Mouse (Mus musculus): ENCODE data around the gene Ace3. TPM values are rescaled to one million over a fixed set of nuclear protein-coding genes. Genes with fewer than 3 reads are reported as not detected.

The Ace3 gene
- polyA plus RNA-seq, 1 experiment, result not detected

GRCm38 (mm10) chr11:106033491-106033919 is 39.0 kb downstream of the Ace3 start:
- TF ChIP-seq POLR2A (IDR thresholded peaks at IDR 0.05; ENCODE audit: borderline replicate concordance, low read depth, low read length) (no peak), CTCF (IDR thresholded peaks at IDR 0.05; ENCODE audit: low read depth, low read length) (no peak)
- peak overlapping the region; percentile 56 for H3K27ac ChIP-seq (ENCODE audit: insufficient read depth, low read depth, low read length)
- peak overlapping the region; percentile 22; the same call in 1 of the 2 replicates for H3K4me3 ChIP-seq (ENCODE audit: insufficient read depth, low read length)
- peaks cover 2% of the 10 kb centered on the region; the same call in 1 of the 2 replicates for H3K4me1 ChIP-seq (ENCODE audit: control insufficient read depth, insufficient read depth, low read length)

- TF ChIP-seq CTCF (IDR thresholded peaks at IDR 0.05; ENCODE audit: low read depth, low read length) (no peak), POLR2A (IDR thresholded peaks at IDR 0.05; ENCODE audit: borderline replicate concordance, low read depth, low read length) (no peak)
- H3K27ac ChIP-seq (ENCODE audit: insufficient read depth, low read depth, low read length), result no peak overlapping the region
- peaks cover 5% of the 10 kb centered on the region; the same call in 1 of the 2 replicates for H3K4me1 ChIP-seq (ENCODE audit: control insufficient read depth, insufficient read depth, low read length)
- H3K4me3 ChIP-seq (ENCODE audit: insufficient read depth, low read length), result no peak overlapping the region
Observed at GRCm38 (mm10) chr11:106034986-106035385, 40.5 kb downstream of the Ace3 start.

GRCm38 (mm10) chr11:106036548-106037417 is 42.3 kb downstream of the Ace3 start, which contains the start of gene Dcaf7:
Gene Dcaf7 (plus strand): TSS chr11:106036872.
- Histone ChIP-seq H3K27ac (ENCODE audit: insufficient read depth, low read depth, low read length) (peak within 1 kb of the TSS; percentile 44), H3K4me1 (ENCODE audit: control insufficient read depth, insufficient read depth, low read length) (peaks cover 14% of the 10 kb centered on the region), H3K4me3 (ENCODE audit: insufficient read depth, low read length) (peak within 1 kb of the TSS; percentile 89)
- TF ChIP-seq CTCF (IDR thresholded peaks at IDR 0.05; ENCODE audit: low read depth, low read length) (no peak), POLR2A (IDR thresholded peaks at IDR 0.05; ENCODE audit: borderline replicate concordance, low read depth, low read length) (no peak)

GRCm38 (mm10) chr11:106037418-106037751 is 42.9 kb downstream of the Ace3 start:
- Histone ChIP-seq H3K27ac (ENCODE audit: insufficient read depth, low read depth, low read length) (peak overlapping the region; percentile 44), H3K4me1 (ENCODE audit: control insufficient read depth, insufficient read depth, low read length) (peaks cover 14% of the 10 kb centered on the region), H3K4me3 (ENCODE audit: insufficient read depth, low read length) (peak overlapping the region; percentile 89)
- TF ChIP-seq POLR2A (IDR thresholded peaks at IDR 0.05; ENCODE audit: borderline replicate concordance, low read depth, low read length), result no peak
- TF ChIP-seq CTCF (IDR thresholded peaks at IDR 0.05; ENCODE audit: low read depth, low read length), result no peak

- no peak overlapping the region for H3K27ac ChIP-seq (ENCODE audit: insufficient read depth, low read depth, low read length)
- no peak overlapping the region for H3K4me3 ChIP-seq (ENCODE audit: insufficient read depth, low read length)
- TF ChIP-seq POLR2A (IDR thresholded peaks at IDR 0.05; ENCODE audit: borderline replicate concordance, low read depth, low read length) (no peak), CTCF (IDR thresholded peaks at IDR 0.05; ENCODE audit: low read depth, low read length) (no peak)
- peaks cover 15% of the 10 kb centered on the region for H3K4me1 ChIP-seq (ENCODE audit: control insufficient read depth, insufficient read depth, low read length)
Observed at GRCm38 (mm10) chr11:106044349-106044748, 49.9 kb downstream of the Ace3 start.

- no peak overlapping the region for H3K4me3 ChIP-seq (ENCODE audit: insufficient read depth, low read length)
- no peak for TF ChIP-seq POLR2A (IDR thresholded peaks at IDR 0.05; ENCODE audit: borderline replicate concordance, low read depth, low read length)
- TF ChIP-seq CTCF (IDR thresholded peaks at IDR 0.05; ENCODE audit: low read depth, low read length), result no peak
- peaks cover 14% of the 10 kb centered on the region for H3K4me1 ChIP-seq (ENCODE audit: control insufficient read depth, insufficient read depth, low read length)
- no peak overlapping the region for H3K27ac ChIP-seq (ENCODE audit: insufficient read depth, low read depth, low read length)
Observed at GRCm38 (mm10) chr11:106045256-106045655, 50.8 kb downstream of the Ace3 start.

GRCm38 (mm10) chr11:106045780-106046179 is 51.3 kb downstream of the Ace3 start:
- no peak for TF ChIP-seq POLR2A (IDR thresholded peaks at IDR 0.05; ENCODE audit: borderline replicate concordance, low read depth, low read length)
- H3K4me3 ChIP-seq (ENCODE audit: insufficient read depth, low read length), result no peak overlapping the region

GRCm38 (mm10) chr11:106046584-106046983 is 52.1 kb downstream of the Ace3 start:
- H3K4me1 ChIP-seq (ENCODE audit: control insufficient read depth, insufficient read depth, low read length), result peaks cover 7% of the 10 kb centered on the region; the same call in 1 of the 2 replicates
- TF ChIP-seq POLR2A (IDR thresholded peaks at IDR 0.05; ENCODE audit: borderline replicate concordance, low read depth, low read length) (no peak), CTCF (IDR thresholded peaks at IDR 0.05; ENCODE audit: low read depth, low read length) (no peak)
- H3K27ac ChIP-seq (ENCODE audit: insufficient read depth, low read depth, low read length), result no peak overlapping the region

More at GRCm38 (mm10) chr11:106045780-106046179, 51.3 kb downstream of the Ace3 start:
- no peak overlapping the region for H3K27ac ChIP-seq (ENCODE audit: insufficient read depth, low read depth, low read length)
- peaks cover 9% of the 10 kb centered on the region for H3K4me1 ChIP-seq (ENCODE audit: control insufficient read depth, insufficient read depth, low read length)

GRCm38 (mm10) chr11:106053921-106054320 is 59.4 kb downstream of the Ace3 start:
- Histone ChIP-seq H3K4me3 (ENCODE audit: insufficient read depth, low read length) (no peak overlapping the region), H3K27ac (ENCODE audit: insufficient read depth, low read depth, low read length) (no peak overlapping the region), H3K4me1 (ENCODE audit: control insufficient read depth, insufficient read depth, low read length) (no peaks in the 10 kb centered on the region)
- TF ChIP-seq POLR2A (IDR thresholded peaks at IDR 0.05; ENCODE audit: borderline replicate concordance, low read depth, low read length), result no peak

More at GRCm38 (mm10) chr11:106046584-106046983, 52.1 kb downstream of the Ace3 start:
- H3K4me3 ChIP-seq (ENCODE audit: insufficient read depth, low read length), result no peak overlapping the region

- no peaks in the 10 kb centered on the region for H3K4me1 ChIP-seq (ENCODE audit: control insufficient read depth, insufficient read depth, low read length)
- no peak overlapping the region for H3K27ac ChIP-seq (ENCODE audit: insufficient read depth, low read depth, low read length)
Observed at GRCm38 (mm10) chr11:106054600-106054999, 60.1 kb downstream of the Ace3 start.

More at GRCm38 (mm10) chr11:106054600-106054999, 60.1 kb downstream of the Ace3 start:
- TF ChIP-seq POLR2A (IDR thresholded peaks at IDR 0.05; ENCODE audit: borderline replicate concordance, low read depth, low read length) (no peak), CTCF (IDR thresholded peaks at IDR 0.05; ENCODE audit: low read depth, low read length) (no peak)
- no peak overlapping the region for H3K4me3 ChIP-seq (ENCODE audit: insufficient read depth, low read length)

Other genes starting within 250 kb of the Ace3 start
- not detected in 2 replicates for gene Cyb561, start 41.3 kb upstream of the Ace3 start, polyA plus RNA-seq (2012; ENCODE audit: insufficient read depth, insufficient read length, missing spikeins)
- 0.27 and 0.88 TPM in 2 replicates for gene Ace, start 26.7 kb upstream of the Ace3 start, polyA plus RNA-seq (2012; ENCODE audit: insufficient read depth, insufficient read length, missing spikeins)
- gene Kcnh6, start 13.4 kb downstream of the Ace3 start, polyA plus RNA-seq (2012; ENCODE audit: insufficient read depth, insufficient read length, missing spikeins), result not detected in 2 replicates
- 48.8 and 55.3 TPM in 2 replicates for gene Dcaf7, start 42.2 kb downstream of the Ace3 start, polyA plus RNA-seq (2012; ENCODE audit: insufficient read depth, insufficient read length, missing spikeins)
- 7.2 and 7.6 TPM in 2 replicates for gene Taco1, start 71.4 kb downstream of the Ace3 start, polyA plus RNA-seq (2012; ENCODE audit: insufficient read depth, insufficient read length, missing spikeins)
- 67.0 and 70.9 TPM in 2 replicates for gene Map3k3, start 89.9 kb downstream of the Ace3 start, polyA plus RNA-seq (2012; ENCODE audit: insufficient read depth, insufficient read length, missing spikeins)
- not detected in 2 replicates for gene Gm10840, start 166.2 kb downstream of the Ace3 start, polyA plus RNA-seq (2012; ENCODE audit: insufficient read depth, insufficient read length, missing spikeins)
- 263 and 272 TPM in 2 replicates for gene Limd2, start 166.2 kb downstream of the Ace3 start, polyA plus RNA-seq (2012; ENCODE audit: insufficient read depth, insufficient read length, missing spikeins)
- 23.8 and 25.4 TPM in 2 replicates for gene Strada, start 207.5 kb downstream of the Ace3 start, polyA plus RNA-seq (2012; ENCODE audit: insufficient read depth, insufficient read length, missing spikeins)
- 97.3 and 99.5 TPM in 2 replicates for gene Ccdc47, start 221.7 kb downstream of the Ace3 start, polyA plus RNA-seq (2012; ENCODE audit: insufficient read depth, insufficient read length, missing spikeins)
- 42.8 and 46.3 TPM in 2 replicates for gene Ddx42, start 222.3 kb downstream of the Ace3 start, polyA plus RNA-seq (2012; ENCODE audit: insufficient read depth, insufficient read length, missing spikeins)